Mouse (Mus musculus): ENCODE results near the gene Chst12.
"Not testable (repeated sequence)": the region's sequence is repeated elsewhere in the genome, so short reads cannot be mapped to it uniquely, and the experiment has no call there.

Gene Chst12

GRCm38 (mm10) chr5:140505208-140505780 lies at the start of gene Chst12:
Gene Chst12 (plus strand): TSS chr5:140505550.
- DNase-seq (ENCODE audit: low read depth, low spot score): peak; percentile 100

- DNase-seq (ENCODE audit: low read depth, low spot score): no peak
Measured at GRCm38 (mm10) chr5:140461476-140461875, 43.9 kb upstream of the Chst12 start.

GRCm38 (mm10) chr5:140463151-140463550 lies 42.2 kb upstream of the Chst12 start:
- not testable (repeated sequence) for DNase-seq (ENCODE audit: low read depth, low spot score)

DNA sequence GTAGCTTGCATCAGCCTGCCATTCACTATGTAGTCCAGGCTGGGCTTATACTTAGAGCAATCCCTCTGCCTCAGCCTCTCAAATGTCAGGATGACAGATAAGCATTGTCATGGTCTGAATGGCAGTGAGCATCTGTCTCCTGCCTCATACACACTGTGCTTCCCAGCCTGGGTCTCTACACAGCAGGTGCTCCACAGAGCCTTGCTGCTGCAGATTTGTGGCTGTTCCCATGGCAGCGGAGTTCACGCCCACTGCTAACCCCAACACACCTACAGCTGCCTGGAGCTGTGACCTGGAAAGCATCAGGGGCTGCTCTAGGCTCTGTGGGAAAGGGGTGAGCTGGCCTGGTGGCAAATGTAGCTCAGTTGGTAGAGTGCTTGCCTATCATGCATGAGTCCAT lies 40.4 kb upstream of the Chst12 start:
- DNase-seq (ENCODE audit: low read depth, low spot score): no peak

- DNase-seq (ENCODE audit: low read depth, low spot score): no peak
Measured at GRCm38 (mm10) chr5:140472336-140472735, 33.0 kb upstream of the Chst12 start.

GRCm38 (mm10) chr5:140481458-140481857 lies 23.9 kb upstream of the Chst12 start:
- DNase-seq (ENCODE audit: low read depth, low spot score): no peak

DNA sequence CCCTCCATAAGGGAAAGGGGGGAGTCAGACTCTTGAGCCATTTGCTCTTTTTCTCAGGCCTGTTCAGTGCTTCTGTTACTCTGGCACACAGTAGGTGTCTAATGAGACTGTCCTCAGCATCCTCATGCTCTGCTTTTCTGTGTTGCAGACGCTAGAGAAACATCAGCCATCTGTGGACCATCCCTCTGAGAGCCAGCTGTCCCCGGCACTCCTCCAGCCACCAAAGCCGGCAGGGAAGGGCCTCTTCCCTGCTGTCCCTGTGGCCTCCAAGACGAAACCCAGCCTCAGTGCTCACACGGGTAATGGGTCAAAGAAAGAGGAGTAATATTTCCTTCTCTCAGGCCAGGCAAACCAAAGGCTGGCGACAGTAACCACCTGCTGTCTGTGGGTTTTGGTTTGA lies 14.2 kb upstream of the Chst12 start:
- DNase-seq (ENCODE audit: low read depth, low spot score): no peak

- no peak for DNase-seq (ENCODE audit: low read depth, low spot score)
Measured at GRCm38 (mm10) chr5:140492684-140493233, 12.6 kb upstream of the Chst12 start.

GRCm38 (mm10) chr5:140498176-140498575 lies 7.2 kb upstream of the Chst12 start:
- no peak for DNase-seq (ENCODE audit: low read depth, low spot score)

DNA sequence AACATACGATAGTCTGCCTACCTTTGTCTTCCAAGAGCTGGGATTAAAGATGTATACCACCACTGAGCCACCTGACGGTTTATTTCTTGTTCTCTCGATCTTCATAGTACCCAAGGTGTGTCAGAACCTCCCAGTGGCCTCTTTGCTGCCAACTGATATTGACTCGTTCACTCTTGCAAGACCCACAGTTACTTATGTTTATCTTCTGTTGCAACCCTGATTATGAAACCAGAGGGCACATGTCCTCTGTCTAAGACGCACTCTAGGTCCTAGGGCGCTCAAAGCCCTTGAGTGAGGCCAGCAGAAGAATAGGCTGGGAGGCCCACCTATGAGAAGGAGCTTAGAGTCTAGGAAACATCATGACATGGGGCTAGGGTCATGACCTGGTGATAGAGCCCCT lies 4.6 kb upstream of the Chst12 start:
- DNase-seq (ENCODE audit: low read depth, low spot score): no peak

DNA sequence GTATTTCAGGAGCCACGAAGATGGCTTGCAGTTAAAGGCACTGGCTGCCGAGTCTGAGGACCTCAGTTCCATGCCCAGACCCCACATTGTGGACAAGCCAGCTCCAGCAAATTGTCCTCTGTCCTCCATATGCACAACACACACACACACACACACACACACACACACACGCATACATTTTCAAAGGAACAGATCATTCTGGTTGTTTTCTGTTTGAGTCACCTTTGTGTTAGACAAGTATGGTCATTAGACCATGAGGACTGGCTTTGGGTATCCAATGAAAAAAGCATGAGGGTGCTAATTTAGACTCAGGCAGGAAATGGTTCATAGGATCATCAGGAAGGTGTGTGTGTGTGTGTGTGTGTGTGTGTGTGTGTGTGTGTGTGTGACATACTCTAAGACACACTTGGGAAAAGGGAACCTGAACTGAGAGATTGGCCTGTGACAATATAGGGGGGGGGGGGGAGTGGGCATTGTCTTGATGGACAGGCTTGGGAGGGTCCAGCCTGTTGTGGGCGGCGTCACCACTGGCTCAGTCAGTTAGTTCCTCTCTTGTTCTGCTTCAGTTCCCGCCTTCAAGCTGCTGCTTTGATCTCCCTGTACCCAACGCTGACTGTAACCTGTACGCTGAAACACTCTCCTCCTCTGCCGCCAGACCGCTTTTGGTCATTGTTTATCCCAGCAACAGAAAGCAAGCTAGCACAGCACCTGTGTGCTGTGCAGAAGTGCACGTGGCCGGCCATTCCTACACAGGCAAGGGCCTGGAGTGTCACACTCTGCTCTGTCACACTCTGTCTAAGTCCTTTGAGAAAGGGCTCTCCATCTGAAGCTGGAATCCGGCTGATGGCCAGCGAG lies 3.1 kb upstream of the Chst12 start:
- peak; percentile 54 for DNase-seq (ENCODE audit: low read depth, low spot score)

DNA sequence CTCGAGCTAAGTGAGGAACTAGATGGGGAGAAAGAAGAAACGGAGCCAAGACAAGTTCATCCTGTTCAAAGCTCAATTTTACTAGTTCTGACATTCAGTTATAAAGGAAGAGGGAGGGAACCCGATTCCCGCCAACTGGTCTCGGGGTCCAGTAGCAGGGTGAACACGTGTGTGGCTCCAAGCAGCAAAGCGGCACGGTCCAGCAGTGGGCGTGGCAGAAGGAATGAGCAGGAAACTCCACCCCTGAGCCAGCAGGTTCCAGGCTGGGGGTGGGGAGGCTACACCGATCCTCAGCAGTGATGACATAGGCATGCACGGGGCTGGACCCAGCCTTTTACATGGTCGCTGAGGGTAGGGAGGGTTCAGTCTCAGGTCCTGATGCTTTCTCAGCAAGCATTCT lies 2.4 kb upstream of the Chst12 start:
- peak; percentile 40 for DNase-seq (ENCODE audit: low read depth, low spot score)

GRCm38 (mm10) chr5:140506096-140506794 lies 895 bp downstream of the Chst12 start:
- DNase-seq (ENCODE audit: low read depth, low spot score): no peak

GRCm38 (mm10) chr5:140507466-140508208 lies 2.3 kb downstream of the Chst12 start:
- DNase-seq (ENCODE audit: low read depth, low spot score): no peak

DNA sequence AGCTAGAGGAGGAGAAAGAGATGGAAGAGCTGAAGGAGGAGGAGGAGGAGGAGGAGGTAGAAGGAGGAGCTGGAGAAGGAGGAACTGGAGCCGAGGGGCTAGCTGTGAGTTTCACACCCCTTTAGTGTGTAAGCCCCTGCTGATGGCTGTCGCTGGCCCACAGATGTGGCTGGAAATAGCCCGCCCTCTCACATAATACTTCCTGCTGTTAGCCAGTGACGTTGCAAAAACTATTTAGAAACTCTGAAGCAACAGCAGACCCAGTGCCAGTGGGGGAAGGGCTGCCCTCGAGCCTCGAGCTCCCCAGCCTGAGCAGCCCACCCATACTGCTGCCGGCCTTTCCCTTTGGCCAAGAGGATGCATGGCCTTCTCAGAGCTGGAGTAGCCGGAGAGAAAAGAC lies 3.3 kb downstream of the Chst12 start:
- DNase-seq (ENCODE audit: low read depth, low spot score): no peak

DNA sequence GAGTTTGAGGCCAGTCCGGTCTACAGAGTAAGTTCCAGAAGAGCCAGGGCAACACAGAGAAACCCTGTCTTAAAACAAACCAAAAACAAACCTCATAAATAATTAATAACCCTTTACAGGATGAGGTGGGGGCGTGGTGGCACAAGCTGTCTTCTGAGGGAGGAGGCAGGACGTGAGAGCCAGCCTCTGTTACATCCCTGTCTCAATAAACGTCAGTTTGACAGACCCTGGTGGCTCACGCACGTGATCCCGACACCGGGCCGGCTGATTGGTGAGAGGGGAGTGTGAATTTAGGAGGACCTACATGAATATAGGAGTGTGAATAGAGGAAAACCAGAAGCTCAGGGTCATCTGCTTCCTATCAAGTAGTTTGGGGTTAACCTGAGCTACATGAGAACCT lies 3.9 kb downstream of the Chst12 start:
- no peak for DNase-seq (ENCODE audit: low read depth, low spot score)

- no peak for DNase-seq (ENCODE audit: low read depth, low spot score)
Measured at GRCm38 (mm10) chr5:140510012-140511000, 5.0 kb downstream of the Chst12 start.

- DNase-seq (ENCODE audit: low read depth, low spot score): no peak
Measured at GRCm38 (mm10) chr5:140513921-140514320, 8.6 kb downstream of the Chst12 start.

- DNase-seq (ENCODE audit: low read depth, low spot score): no peak
Measured at GRCm38 (mm10) chr5:140514799-140515486, 9.6 kb downstream of the Chst12 start.
